Mouse (Mus musculus) c-Kit-positive CD71-positive TER-119-negative erythroid progenitor cells, embryonic 14.5 days (primary cell): ENCODE measurements around the gene Tjp1.

Experiments
- DNase-seq: peaks from one replicate; pipeline ENCODE4 v3.0.0-alpha.2; 2013; ENCODE audit warnings: low read depth

The Tjp1 gene

GRCm38 (mm10) chr7:65430401-65430800 lies 97.2 kb downstream of the Tjp1 start:
- no peak for DNase-seq

GRCm38 (mm10) chr7:65424519-65424918 lies 103.1 kb downstream of the Tjp1 start:
- DNase-seq: no peak

- no peak for DNase-seq
These were observed 105.1 kb downstream of the Tjp1 start for GRCm38 (mm10) chr7:65422456-65422855.

GRCm38 (mm10) chr7:65421451-65421850 lies 106.1 kb downstream of the Tjp1 start:
- no peak for DNase-seq

- no peak for DNase-seq
These were observed 107.7 kb downstream of the Tjp1 start for GRCm38 (mm10) chr7:65419926-65420325.

- DNase-seq: no peak
These were observed 108.6 kb downstream of the Tjp1 start for GRCm38 (mm10) chr7:65419012-65419411.

GRCm38 (mm10) chr7:65418366-65418911 lies 109.1 kb downstream of the Tjp1 start:
- DNase-seq: no peak

GRCm38 (mm10) chr7:65417231-65418100 lies 110.1 kb downstream of the Tjp1 start:
- DNase-seq: no peak

GRCm38 (mm10) chr7:65416506-65416905 lies 111.1 kb downstream of the Tjp1 start:
- DNase-seq: no peak

- no peak for DNase-seq
These were observed 113.3 kb downstream of the Tjp1 start for GRCm38 (mm10) chr7:65413946-65414945.

- DNase-seq: no peak
These were observed 116.9 kb downstream of the Tjp1 start for GRCm38 (mm10) chr7:65410668-65411067.

- no peak for DNase-seq
These were observed 121.2 kb downstream of the Tjp1 start for GRCm38 (mm10) chr7:65406427-65406826.

- DNase-seq: no peak
These were observed 125.1 kb downstream of the Tjp1 start for GRCm38 (mm10) chr7:65402516-65402915.

- no peak for DNase-seq
These were observed 126.0 kb downstream of the Tjp1 start for GRCm38 (mm10) chr7:65401622-65402021.

- no peak for DNase-seq
These were observed 131.7 kb downstream of the Tjp1 start for GRCm38 (mm10) chr7:65395891-65396290.

- no peak for DNase-seq
These were observed 132.4 kb downstream of the Tjp1 start for GRCm38 (mm10) chr7:65395166-65395565.

GRCm38 (mm10) chr7:65394672-65395071 lies 132.9 kb downstream of the Tjp1 start:
- DNase-seq: no peak

GRCm38 (mm10) chr7:65393704-65394452 lies 133.7 kb downstream of the Tjp1 start:
- no peak for DNase-seq

- DNase-seq: no peak
These were observed 134.6 kb downstream of the Tjp1 start for GRCm38 (mm10) chr7:65392986-65393385.

- DNase-seq: no peak
These were observed 138.0 kb downstream of the Tjp1 start for GRCm38 (mm10) chr7:65389539-65389938.

GRCm38 (mm10) chr7:65388243-65389013 lies 139.2 kb downstream of the Tjp1 start:
- DNase-seq: no peak
